Mouse (Mus musculus): ENCODE measurements around the gene Nup188.

DNA sequence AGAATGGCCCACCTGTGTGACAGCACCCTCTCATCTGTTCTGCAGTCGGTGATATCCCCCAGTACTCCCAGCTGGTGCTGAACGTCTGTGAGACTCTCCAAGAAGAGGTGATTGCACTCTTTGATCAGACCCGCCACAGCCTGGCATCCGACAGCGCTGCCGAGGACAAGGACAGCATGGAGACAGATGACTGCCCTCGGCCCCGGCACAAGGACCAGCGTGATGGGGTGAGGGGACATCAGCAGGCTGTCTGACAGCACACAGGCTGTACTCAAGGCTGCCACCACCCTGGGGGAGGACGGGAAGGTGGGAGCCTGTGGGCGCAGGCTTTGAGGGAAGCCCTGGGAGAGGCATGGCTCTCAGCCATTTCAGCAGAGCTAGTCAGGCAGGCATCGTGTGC, 51.0 kb downstream of the Nup188 start:
- TF ChIP-seq CTCF (IDR thresholded peaks at IDR 0.05; ENCODE audit: control insufficient read depth, insufficient read depth, insufficient replicate concordance, low read depth, low read length) (no peak), POLR2A (IDR thresholded peaks at IDR 0.05; ENCODE audit: control insufficient read depth, low read depth, low read length) (no peak)

All from testis, adult 2 months (tissue).